Mouse (Mus musculus): ENCODE data around the gene Fzd7. TPM values are rescaled to one million over a fixed set of nuclear protein-coding genes. Genes with fewer than 3 reads are reported as not detected.
"Not testable (repeated sequence)": the region's sequence is repeated elsewhere in the genome, so short reads cannot be mapped to it uniquely, and the experiment has no call there.

The Fzd7 gene
- polyA plus RNA-seq, 1 experiment from 2014 or later: 4.2 TPM

GRCm38 (mm10) chr1:59442721-59443120 is 39.5 kb upstream of the Fzd7 start:
- H3K4me1 ChIP-seq (ENCODE audit: control insufficient read depth, insufficient read depth, low read length); H3K36me3 ChIP-seq (ENCODE audit: control insufficient read depth, insufficient read depth, low read length); H3K27ac ChIP-seq (replicated peaks; ENCODE audit: low read depth, low read length); H3K4me3 ChIP-seq (replicated peaks; ENCODE audit: low read depth, low read length); H3K9me3 ChIP-seq (ENCODE audit: control insufficient read depth, low read length); DNase-seq; H3K9ac ChIP-seq (replicated peaks; ENCODE audit: low read length); H3K4me2 ChIP-seq (ENCODE audit: low read length); ATAC-seq (ENCODE audit: low FRiP score, low TSS enrichment); H3K27me3 ChIP-seq (ENCODE audit: control insufficient read depth, insufficient read depth, low read length): not testable (repeated sequence)
- 93% methylated on average over 14 of the region's 14 CpGs for WGBS

- no peak for ATAC-seq (ENCODE audit: low FRiP score, low TSS enrichment)
- Histone ChIP-seq H3K36me3 (ENCODE audit: control insufficient read depth, insufficient read depth, low read length) (no peaks in the 10 kb centered on the region), H3K9me3 (ENCODE audit: control insufficient read depth, low read length) (no peaks in the 10 kb centered on the region), H3K27ac (replicated peaks; ENCODE audit: low read depth, low read length) (no peak overlapping the region), H3K4me1 (ENCODE audit: control insufficient read depth, insufficient read depth, low read length) (0 out of 2 replicates have a peak, but pooled peaks cover 5% of the 10 kb centered on the region), H3K9ac (replicated peaks; ENCODE audit: low read length) (no peak overlapping the region), H3K4me2 (ENCODE audit: low read length) (no peak overlapping the region), H3K27me3 (ENCODE audit: control insufficient read depth, insufficient read depth, low read length) (no peaks in the 10 kb centered on the region), H3K4me3 (replicated peaks; ENCODE audit: low read depth, low read length) (no peak overlapping the region)
- WGBS: 75% methylated on average over 3 of the region's 3 CpGs
- DNase-seq: no peak
Measured at GRCm38 (mm10) chr1:59444127-59444660, 38.0 kb upstream of the Fzd7 start.

GRCm38 (mm10) chr1:59445242-59445641 is 37.0 kb upstream of the Fzd7 start:
- Histone ChIP-seq H3K4me2 (ENCODE audit: low read length) (no peak overlapping the region), H3K27ac (replicated peaks; ENCODE audit: low read depth, low read length) (no peak overlapping the region), H3K9ac (replicated peaks; ENCODE audit: low read length) (no peak overlapping the region), H3K4me3 (replicated peaks; ENCODE audit: low read depth, low read length) (no peak overlapping the region), H3K9me3 (ENCODE audit: control insufficient read depth, low read length) (no peaks in the 10 kb centered on the region), H3K27me3 (ENCODE audit: control insufficient read depth, insufficient read depth, low read length) (no peaks in the 10 kb centered on the region), H3K36me3 (ENCODE audit: control insufficient read depth, insufficient read depth, low read length) (no peaks in the 10 kb centered on the region), H3K4me1 (ENCODE audit: control insufficient read depth, insufficient read depth, low read length) (0 out of 2 replicates have a peak, but pooled peaks cover 10% of the 10 kb centered on the region)
- DNase-seq (no peak), ATAC-seq (ENCODE audit: low FRiP score, low TSS enrichment) (no peak)
- 92% methylated on average over 5 of the region's 5 CpGs for WGBS

GRCm38 (mm10) chr1:59448497-59449270 is 33.5 kb upstream of the Fzd7 start:
- 0 out of 2 replicates have a peak, but pooled peaks cover 10% of the 10 kb centered on the region for H3K4me1 ChIP-seq (ENCODE audit: control insufficient read depth, insufficient read depth, low read length)
- no peak overlapping the region for H3K4me3 ChIP-seq (replicated peaks; ENCODE audit: low read depth, low read length)
- H3K36me3 ChIP-seq (ENCODE audit: control insufficient read depth, insufficient read depth, low read length): no peaks in the 10 kb centered on the region
- no peak overlapping the region for H3K9ac ChIP-seq (replicated peaks; ENCODE audit: low read length)
- DNase-seq: no peak
- H3K9me3 ChIP-seq (ENCODE audit: control insufficient read depth, low read length): 0 out of 2 replicates have a peak, but pooled peaks cover 4% of the 10 kb centered on the region
- no peak for ATAC-seq (ENCODE audit: low FRiP score, low TSS enrichment)
- H3K4me2 ChIP-seq (ENCODE audit: low read length): no peak overlapping the region
- WGBS: 28% methylated on average over 11 of the region's 11 CpGs
- H3K27ac ChIP-seq (replicated peaks; ENCODE audit: low read depth, low read length): no peak overlapping the region
- no peaks in the 10 kb centered on the region for H3K27me3 ChIP-seq (ENCODE audit: control insufficient read depth, insufficient read depth, low read length)

GRCm38 (mm10) chr1:59449423-59449822 is 32.8 kb upstream of the Fzd7 start:
- 0 out of 2 replicates have a peak, but pooled peaks cover 10% of the 10 kb centered on the region for H3K4me1 ChIP-seq (ENCODE audit: control insufficient read depth, insufficient read depth, low read length)
- no peak overlapping the region for H3K27ac ChIP-seq (replicated peaks; ENCODE audit: low read depth, low read length)
- ATAC-seq (ENCODE audit: low FRiP score, low TSS enrichment): no peak
- no peak overlapping the region for H3K9ac ChIP-seq (replicated peaks; ENCODE audit: low read length)
- 24% methylated on average over 11 of the region's 11 CpGs for WGBS
- no peak overlapping the region for H3K4me3 ChIP-seq (replicated peaks; ENCODE audit: low read depth, low read length)
- no peak for DNase-seq
- H3K27me3 ChIP-seq (ENCODE audit: control insufficient read depth, insufficient read depth, low read length): no peaks in the 10 kb centered on the region
- H3K4me2 ChIP-seq (ENCODE audit: low read length): no peak overlapping the region
- no peaks in the 10 kb centered on the region for H3K36me3 ChIP-seq (ENCODE audit: control insufficient read depth, insufficient read depth, low read length)
- 0 out of 2 replicates have a peak, but pooled peaks cover 4% of the 10 kb centered on the region for H3K9me3 ChIP-seq (ENCODE audit: control insufficient read depth, low read length)

- H3K4me2 ChIP-seq (ENCODE audit: low read length): no peak overlapping the region
- 0 out of 2 replicates have a peak, but pooled peaks cover 10% of the 10 kb centered on the region for H3K4me1 ChIP-seq (ENCODE audit: control insufficient read depth, insufficient read depth, low read length)
- H3K27me3 ChIP-seq (ENCODE audit: control insufficient read depth, insufficient read depth, low read length): no peaks in the 10 kb centered on the region
- no peak overlapping the region for H3K9ac ChIP-seq (replicated peaks; ENCODE audit: low read length)
- no peak for ATAC-seq (ENCODE audit: low FRiP score, low TSS enrichment)
- H3K27ac ChIP-seq (replicated peaks; ENCODE audit: low read depth, low read length): no peak overlapping the region
- WGBS: 72% methylated on average over 11 of the region's 11 CpGs
- no peaks in the 10 kb centered on the region for H3K36me3 ChIP-seq (ENCODE audit: control insufficient read depth, insufficient read depth, low read length)
- H3K4me3 ChIP-seq (replicated peaks; ENCODE audit: low read depth, low read length): no peak overlapping the region
- no peak for DNase-seq
- 0 out of 2 replicates have a peak, but pooled peaks cover 4% of the 10 kb centered on the region for H3K9me3 ChIP-seq (ENCODE audit: control insufficient read depth, low read length)
Measured at GRCm38 (mm10) chr1:59450896-59451295, 31.3 kb upstream of the Fzd7 start.

GRCm38 (mm10) chr1:59451584-59451983 is 30.6 kb upstream of the Fzd7 start:
- ATAC-seq (ENCODE audit: low FRiP score, low TSS enrichment) (no peak), DNase-seq (no peak)
- H3K9ac ChIP-seq (replicated peaks; ENCODE audit: low read length): no peak overlapping the region
- 6% methylated on average over 9 of the region's 9 CpGs for WGBS
- no peaks in the 10 kb centered on the region; the same call in 1 of the 2 replicates for H3K27me3 ChIP-seq (ENCODE audit: control insufficient read depth, insufficient read depth, low read length)
- no peak overlapping the region for H3K4me2 ChIP-seq (ENCODE audit: low read length)
- H3K27ac ChIP-seq (replicated peaks; ENCODE audit: low read depth, low read length): no peak overlapping the region
- H3K9me3 ChIP-seq (ENCODE audit: control insufficient read depth, low read length): 0 out of 2 replicates have a peak, but pooled peaks cover 4% of the 10 kb centered on the region
- H3K4me3 ChIP-seq (replicated peaks; ENCODE audit: low read depth, low read length): no peak overlapping the region
- no peaks in the 10 kb centered on the region for H3K36me3 ChIP-seq (ENCODE audit: control insufficient read depth, insufficient read depth, low read length)
- 0 out of 2 replicates have a peak, but pooled peaks cover 10% of the 10 kb centered on the region for H3K4me1 ChIP-seq (ENCODE audit: control insufficient read depth, insufficient read depth, low read length)

- Histone ChIP-seq H3K4me1 (ENCODE audit: control insufficient read depth, insufficient read depth, low read length) (peaks cover 3% of the 10 kb centered on the region; the same call in 1 of the 2 replicates), H3K9me3 (ENCODE audit: control insufficient read depth, low read length) (0 out of 2 replicates have a peak, but pooled peaks cover 4% of the 10 kb centered on the region), H3K4me2 (ENCODE audit: low read length) (no peak overlapping the region), H3K27me3 (ENCODE audit: control insufficient read depth, insufficient read depth, low read length) (no peaks in the 10 kb centered on the region; the same call in 1 of the 2 replicates), H3K27ac (replicated peaks; ENCODE audit: low read depth, low read length) (no peak overlapping the region), H3K4me3 (replicated peaks; ENCODE audit: low read depth, low read length) (no peak overlapping the region), H3K36me3 (ENCODE audit: control insufficient read depth, insufficient read depth, low read length) (no peaks in the 10 kb centered on the region), H3K9ac (replicated peaks; ENCODE audit: low read length) (no peak overlapping the region)
- 15% methylated on average over 3 of the region's 3 CpGs for WGBS
- ATAC-seq (ENCODE audit: low FRiP score, low TSS enrichment) (no peak), DNase-seq (no peak)
Measured at GRCm38 (mm10) chr1:59456825-59457224, 25.4 kb upstream of the Fzd7 start.

Data from midbrain, embryonic 14.5 days (tissue).